Mouse (Mus musculus) midbrain, embryonic 10.5 days (tissue): Measurements from ENCODE around the gene Brd3os. TPM values are rescaled to one million over a fixed set of nuclear protein-coding genes. Genes with fewer than 3 reads are reported as not detected.
A peak's percentile ranks its signal among the peaks of the same experiment; 100 is the strongest.

ENCODE experiments used
- DNase-seq: peaks from one replicate; pipeline ENCODE4 v3.0.0-alpha.2; 2017; ENCODE audit warnings: low spot score
- H3K27ac ChIP-seq: fragments of 300-500 bp; sonication (generic); replicated peaks from 2 replicates; pipeline ENCODE4 v1.5.1; 2016; ENCODE audit warnings: mild to moderate bottlenecking
- H3K27me3 ChIP-seq: fragments of 300-500 bp; sonication (generic); 2 replicates; pipeline ENCODE4 v1.6.1; 2016; ENCODE audit warnings: low read depth, mild to moderate bottlenecking; ENCODE audit not compliant: poor library complexity, severe bottlenecking
- H3K36me3 ChIP-seq: fragments of 300-500 bp; sonication (generic); 2 replicates; pipeline ENCODE4 v1.6.1; 2016; ENCODE audit warnings: mild to moderate bottlenecking, moderate library complexity
- H3K4me1 ChIP-seq: fragments of 300-500 bp; sonication (generic); 2 replicates; pipeline ENCODE4 v1.6.1; 2016
- H3K4me3 ChIP-seq: fragments of 300-500 bp; sonication (generic); 2 replicates; pipeline ENCODE4 v1.5.1; 2016; ENCODE audit warnings: mild to moderate bottlenecking, moderate library complexity
- H3K9me3 ChIP-seq: fragments of 300-500 bp; sonication (generic); replicated peaks from 2 replicates; pipeline ENCODE4 v1.6.1; 2016; ENCODE audit warnings: mild to moderate bottlenecking
- WGBS: fragments of 180-500 bp; shearing (Covaris S2); methylation state at CpG from one replicate; pipeline ENCODE4 v1.1.7; 2016; 5-methylcytosine and 5-hydroxymethylcytosine counted together
- microRNA-seq: library from miRNA; unstranded; fragments of <30 nt; microRNA quantifications from one replicate; pipeline ENCODE4, GENCODE M21; 2017
- polyA plus RNA-seq: library from polyadenylated mRNA; unstranded; fragments of >200 nt; fragmentation: Nextera tagmentation; extraction: Ambion mirVana; gene quantifications from 2 replicates; pipeline ENCODE4 v1.2.1, GENCODE M21; 2016

Brd3os gene
- polyA plus RNA-seq, 1 experiment from 2014 or later, result 9.2 TPM

- peak; percentile 91 for DNase-seq
- Histone ChIP-seq H3K9me3 (no peaks in the 10 kb centered on the region), H3K27me3 (no peaks in the 10 kb centered on the region), H3K4me3 (peak overlapping the region; percentile 99), H3K4me1 (peaks cover 51% of the 10 kb centered on the region), H3K36me3 (peaks cover 27% of the 10 kb centered on the region), H3K27ac (peak overlapping the region; percentile 97)
- under 1% methylated on average over 90 of the region's 96 CpGs for WGBS
Observed at GRCm38 (mm10) chr2:27475495-27476302, 33.6 kb downstream of the Brd3os start.

- Histone ChIP-seq H3K4me3 (peak overlapping the region; percentile 99), H3K9me3 (no peaks in the 10 kb centered on the region), H3K4me1 (peaks cover 42% of the 10 kb centered on the region), H3K27me3 (no peaks in the 10 kb centered on the region), H3K36me3 (peaks cover 19% of the 10 kb centered on the region), H3K27ac (peak overlapping the region; percentile 97)
- no peak for DNase-seq
- WGBS, result 39% methylated on average over 11 of the region's 11 CpGs
Observed at GRCm38 (mm10) chr2:27476303-27477192, 34.4 kb downstream of the Brd3os start.

GRCm38 (mm10) chr2:27479821-27480220 lies 37.7 kb downstream of the Brd3os start:
- H3K4me3 ChIP-seq, result no peak overlapping the region
- WGBS, result 90% methylated on average over 4 of the region's 4 CpGs
- H3K27me3 ChIP-seq, result no peaks in the 10 kb centered on the region
- no peaks in the 10 kb centered on the region for H3K9me3 ChIP-seq
- H3K36me3 ChIP-seq, result no peaks in the 10 kb centered on the region
- H3K27ac ChIP-seq, result no peak overlapping the region
- no peak for DNase-seq
- H3K4me1 ChIP-seq, result peaks cover 12% of the 10 kb centered on the region

- Histone ChIP-seq H3K4me1 (peaks cover 12% of the 10 kb centered on the region), H3K27me3 (no peaks in the 10 kb centered on the region), H3K27ac (no peak overlapping the region), H3K4me3 (no peak overlapping the region), H3K9me3 (no peaks in the 10 kb centered on the region), H3K36me3 (no peaks in the 10 kb centered on the region)
- no peak for DNase-seq
- WGBS, result 77% methylated on average over 4 of the region's 4 CpGs
Observed at GRCm38 (mm10) chr2:27480367-27480766, 38.2 kb downstream of the Brd3os start.

GRCm38 (mm10) chr2:27482265-27482861 lies 40.2 kb downstream of the Brd3os start:
- WGBS, result 87% methylated on average over 7 of the region's 7 CpGs
- no peaks in the 10 kb centered on the region for H3K27me3 ChIP-seq
- no peaks in the 10 kb centered on the region for H3K4me1 ChIP-seq
- H3K9me3 ChIP-seq, result no peaks in the 10 kb centered on the region
- H3K36me3 ChIP-seq, result no peaks in the 10 kb centered on the region
- no peak overlapping the region for H3K4me3 ChIP-seq
- DNase-seq, result no peak
- no peak overlapping the region for H3K27ac ChIP-seq

GRCm38 (mm10) chr2:27486725-27487124 lies 44.6 kb downstream of the Brd3os start:
- Histone ChIP-seq H3K27ac (no peak overlapping the region), H3K27me3 (no peaks in the 10 kb centered on the region), H3K4me1 (no peaks in the 10 kb centered on the region), H3K36me3 (no peaks in the 10 kb centered on the region), H3K4me3 (no peak overlapping the region), H3K9me3 (no peaks in the 10 kb centered on the region)
- WGBS, result 66% methylated on average over 4 of the region's 4 CpGs
- no peak for DNase-seq

- Histone ChIP-seq H3K36me3 (no peaks in the 10 kb centered on the region), H3K4me3 (no peak overlapping the region), H3K4me1 (no peaks in the 10 kb centered on the region), H3K27me3 (no peaks in the 10 kb centered on the region), H3K27ac (no peak overlapping the region), H3K9me3 (no peaks in the 10 kb centered on the region)
- WGBS, result 81% methylated on average over 3 of the region's 4 CpGs
- DNase-seq, result no peak
Observed at GRCm38 (mm10) chr2:27487336-27488049, 45.4 kb downstream of the Brd3os start.

- no peaks in the 10 kb centered on the region for H3K4me1 ChIP-seq
- no peak overlapping the region for H3K4me3 ChIP-seq
- H3K36me3 ChIP-seq, result no peaks in the 10 kb centered on the region
- H3K9me3 ChIP-seq, result no peaks in the 10 kb centered on the region
- no peak for DNase-seq
- H3K27ac ChIP-seq, result no peak overlapping the region
- H3K27me3 ChIP-seq, result no peaks in the 10 kb centered on the region
- WGBS, result 95% methylated on average over 1 of the region's 1 CpGs
Observed at GRCm38 (mm10) chr2:27488362-27488761, 46.2 kb downstream of the Brd3os start.

- no peak for DNase-seq
- H3K36me3 ChIP-seq, result no peaks in the 10 kb centered on the region
- no peaks in the 10 kb centered on the region for H3K27me3 ChIP-seq
- no peak overlapping the region for H3K4me3 ChIP-seq
- no peaks in the 10 kb centered on the region; the same call in 1 of the 2 replicates for H3K9me3 ChIP-seq
- H3K4me1 ChIP-seq, result peaks cover 5% of the 10 kb centered on the region
- WGBS, result 81% methylated on average over 2 of the region's 2 CpGs
- H3K27ac ChIP-seq, result no peak overlapping the region
Observed at GRCm38 (mm10) chr2:27490939-27491338, 48.8 kb downstream of the Brd3os start.

Small RNAs within 50 kb of the gene (microRNA-seq; reads per million reads assigned to microRNA genes)
- not detected for gene Gm24049
- not detected for gene Mir7578

Other genes starting within 250 kb of the Brd3os start
- 1.0 and 3.7 TPM in 2 replicates for gene Sardh, start 194.0 kb upstream of the Brd3os start, polyA plus RNA-seq
- 11.4 and 13.3 TPM in 2 replicates for gene Vav2, start 15.3 kb upstream of the Brd3os start, polyA plus RNA-seq
- 156 and 166 TPM in 2 replicates for gene Brd3, start 65.3 kb downstream of the Brd3os start, polyA plus RNA-seq
- gene Wdr5, start 72.8 kb downstream of the Brd3os start, polyA plus RNA-seq, result 76.3 and 84.1 TPM in 2 replicates
- gene Rxra, start 234.1 kb downstream of the Brd3os start, polyA plus RNA-seq, result 7.5 and 7.6 TPM in 2 replicates